8 mouse cellular contexts compared by ENCODE assay signal in genomic region chr8:94191101-94191691, GRCm38 (mm10). TPM values are rescaled to one million over a fixed set of nuclear protein-coding genes. Genes with fewer than 3 reads are reported as not detected.
DNase-seq lines count a peak whose midpoint lies in the region; ATAC-seq lines count a peak whose summit lies in the region.

No protein-coding gene starts in this region.

- ATAC-seq in intestine, embryonic 14.5 days (replicated peaks; ENCODE audit: low FRiP score, low TSS enrichment, low read depth): peak; percentile 36; the same call in 1 of the 2 replicates
- peak; percentile 31 for ATAC-seq in liver, embryonic 16.5 days (ENCODE audit: low read depth)

- H3K9me3 ChIP-seq in intestine, embryonic 14.5 days (ENCODE audit: control insufficient read depth, low read length): no peaks in the 10 kb centered on the region
- H3K9me3 ChIP-seq in liver, embryonic 16.5 days (replicated peaks; ENCODE audit: control insufficient read depth, low read length): no peaks in the 10 kb centered on the region

- DNase-seq in ES-CJ7 (ENCODE audit: low read depth, low spot score): peak; percentile 97
- DNase-seq in c-Kit-positive CD71-positive TER-119-negative erythroid progenitor cells, embryonic 14.5 days (ENCODE audit: low read depth): peak; percentile 67
- DNase-seq in gastrocnemius, postnatal 4 days (ENCODE audit: low spot score in 2 of 2): peak; percentile 55 to 74
- DNase-seq in intestine, embryonic 14.5 days (ENCODE audit: low spot score): peak; percentile 78
- peak; percentile 36 for DNase-seq in neural tube, embryonic 10.5 days (ENCODE audit: extremely low spot score, low spot score)
- DNase-seq in urinary bladder, postnatal 36 days (ENCODE audit: low spot score in 2 of 2): peak; percentile 59 to 82
- DNase-seq in cerebellum, adult 9-10 months: no peak

- peaks cover 18% of the 10 kb centered on the region for H3K27me3 ChIP-seq in intestine, embryonic 14.5 days (replicated peaks; ENCODE audit: control insufficient read depth, insufficient read depth, low read length)
- H3K27me3 ChIP-seq in liver, embryonic 16.5 days (ENCODE audit: control insufficient read depth, insufficient read depth, low read depth, low read length): peaks cover 3% of the 10 kb centered on the region

- H3K4me3 ChIP-seq in intestine, embryonic 14.5 days (ENCODE audit: low read depth, low read length): peak overlapping the region; percentile 25
- peak overlapping the region; percentile 56 for H3K4me3 ChIP-seq in liver, embryonic 16.5 days (ENCODE audit: low read depth, low read length)

- H3K4me1 ChIP-seq in intestine, embryonic 14.5 days (replicated peaks; ENCODE audit: control insufficient read depth, insufficient read depth, low read length): peaks cover 8% of the 10 kb centered on the region; the same call in 1 of the 2 replicates
- peaks cover 38% of the 10 kb centered on the region for H3K4me1 ChIP-seq in liver, embryonic 16.5 days (ENCODE audit: control insufficient read depth, low read depth, low read length)

- no peaks in the 10 kb centered on the region for H3K36me3 ChIP-seq in intestine, embryonic 14.5 days (ENCODE audit: control insufficient read depth, insufficient read depth, low read length)
- H3K36me3 ChIP-seq in liver, embryonic 16.5 days (ENCODE audit: control insufficient read depth, insufficient read depth): no peaks in the 10 kb centered on the region

- peak overlapping the region; percentile 56 for H3K4me2 ChIP-seq in intestine, embryonic 14.5 days (ENCODE audit: low read length)
- H3K4me2 ChIP-seq in liver, embryonic 16.5 days (ENCODE audit: low read depth, low read length): peak overlapping the region; percentile 84

- no peak overlapping the region for H3K27ac ChIP-seq in intestine, embryonic 14.5 days (ENCODE audit: low read depth)
- peak overlapping the region; percentile 32 for H3K27ac ChIP-seq in liver, embryonic 16.5 days (ENCODE audit: low read length)

- WGBS in intestine, embryonic 14.5 days: 24% methylated on average over 21 of the region's 21 CpGs
- 10% methylated on average over 21 of the region's 21 CpGs for WGBS in liver, embryonic 16.5 days (ENCODE audit: insufficient replicate concordance)

- no peak overlapping the region for H3K9ac ChIP-seq in intestine, embryonic 14.5 days (ENCODE audit: low read length)
- H3K9ac ChIP-seq in liver, embryonic 16.5 days (ENCODE audit: low read depth, low read length): peak overlapping the region; percentile 62

RNA-seq across cellular contexts. Expression of gene Mt1, which starts 12.3 kb away (rescaled TPM):
- 10 to 100 TPM; 42.4 to 49.1 TPM for total RNA-seq in gastrocnemius, postnatal 4 days (2021)
- 473 and 778 TPM in 2 replicates for polyA plus RNA-seq in intestine, embryonic 14.5 days (2014; fragmentation: Nextera tagmentation; extraction: Ambion mirVana)
- 6,330 and 6,428 TPM in 2 replicates for polyA plus RNA-seq in liver, embryonic 16.5 days (2015; fragmentation: Nextera tagmentation; extraction: Ambion mirVana)

RNA-seq across cellular contexts. Expression of gene Mt2, which starts 18.7 kb away (rescaled TPM):
- total RNA-seq in gastrocnemius, postnatal 4 days (2021): 100 to 1,000 TPM in 1 of 2 experiments, 10 to 100 TPM in 1; 83.6 to 103 TPM
- polyA plus RNA-seq in intestine, embryonic 14.5 days (2014; fragmentation: Nextera tagmentation; extraction: Ambion mirVana): 104 and 155 TPM in 2 replicates
- 1,547 and 1,681 TPM in 2 replicates for polyA plus RNA-seq in liver, embryonic 16.5 days (2015; fragmentation: Nextera tagmentation; extraction: Ambion mirVana)

RNA-seq across cellular contexts. Expression of gene Nup93, which starts 23.2 kb away (rescaled TPM):
- 10 to 100 TPM; 26.7 to 32.9 TPM for total RNA-seq in gastrocnemius, postnatal 4 days (2021)
- 90.0 and 98.1 TPM in 2 replicates for polyA plus RNA-seq in intestine, embryonic 14.5 days (2014; fragmentation: Nextera tagmentation; extraction: Ambion mirVana)
- polyA plus RNA-seq in liver, embryonic 16.5 days (2015; fragmentation: Nextera tagmentation; extraction: Ambion mirVana): 34.0 and 37.7 TPM in 2 replicates

RNA-seq across cellular contexts. Expression of gene Mt3, which starts 38.8 kb away (rescaled TPM):
- 10 to 100 TPM; 11.4 to 18.3 TPM for total RNA-seq in gastrocnemius, postnatal 4 days (2021)
- polyA plus RNA-seq in intestine, embryonic 14.5 days (2014; fragmentation: Nextera tagmentation; extraction: Ambion mirVana): 8.0 and 8.7 TPM in 2 replicates
- 0.18 and 0.19 TPM in 2 replicates for polyA plus RNA-seq in liver, embryonic 16.5 days (2015; fragmentation: Nextera tagmentation; extraction: Ambion mirVana)

RNA-seq across cellular contexts. Expression of gene Mt4, which starts 54.2 kb away (rescaled TPM):
- total RNA-seq in gastrocnemius, postnatal 4 days (2021): not detected
- 1.3 TPM in 1 of 2 replicates, not detected in the other for polyA plus RNA-seq in intestine, embryonic 14.5 days (2014; fragmentation: Nextera tagmentation; extraction: Ambion mirVana)
- polyA plus RNA-seq in liver, embryonic 16.5 days (2015; fragmentation: Nextera tagmentation; extraction: Ambion mirVana): 0.27 and 0.67 TPM in 2 replicates
